Mouse (Mus musculus) adrenal gland, adult 8-10 months (tissue): ENCODE data around the gene Gpr55. TPM values are rescaled to one million over a fixed set of nuclear protein-coding genes. Genes with fewer than 3 reads are reported as not detected.
"Not testable (repeated sequence)": the region's sequence is repeated elsewhere in the genome, so short reads cannot be mapped to it uniquely, and the experiment has no call there.

Experiments used
- DNase-seq: peaks from one replicate; pipeline ENCODE4 v3.0.0; 2022
- total RNA-seq, 4 experiments: library from RNA; stranded (reverse); gene quantifications; 2 replicates each; pipeline ENCODE4 v1.2.4; 2022

Gpr55 gene
- 1 to 10 TPM; 3.1 to 7.8 (median 5.1) TPM for total RNA-seq

GRCm38 (mm10) chr1:85960873-85961272, at the start of gene Gpr55:
TSS of gene Gpr55 (minus strand) at chr1:85961007.
- no peak for DNase-seq

- peak; percentile 79 for DNase-seq
Measured at GRCm38 (mm10) chr1:86007778-86008177, 47.0 kb upstream of the Gpr55 start.

- no peak for DNase-seq
Measured at GRCm38 (mm10) chr1:86006040-86006439, 45.2 kb upstream of the Gpr55 start.

GRCm38 (mm10) chr1:86005540-86005939, 44.7 kb upstream of the Gpr55 start:
- DNase-seq = no peak

- no peak for DNase-seq
Measured at GRCm38 (mm10) chr1:85999853-86000570, 39.2 kb upstream of the Gpr55 start.

GRCm38 (mm10) chr1:85998012-85998411, 37.2 kb upstream of the Gpr55 start:
- DNase-seq = no peak

GRCm38 (mm10) chr1:85997221-85997620, 36.4 kb upstream of the Gpr55 start:
- DNase-seq = no peak

- DNase-seq = no peak
Measured at GRCm38 (mm10) chr1:85993541-85993940, 32.7 kb upstream of the Gpr55 start.

- DNase-seq = peak; percentile 21
Measured at GRCm38 (mm10) chr1:85992175-85992574, 31.4 kb upstream of the Gpr55 start.

- DNase-seq = not testable (repeated sequence)
Measured at GRCm38 (mm10) chr1:85988882-85989281, 28.1 kb upstream of the Gpr55 start.

- DNase-seq = no peak
Measured at GRCm38 (mm10) chr1:85988351-85988750, 27.5 kb upstream of the Gpr55 start.

GRCm38 (mm10) chr1:85985784-85986183, 25.0 kb upstream of the Gpr55 start:
- DNase-seq = no peak

- peak; percentile 66 for DNase-seq
Measured at GRCm38 (mm10) chr1:85981738-85982357, 21.0 kb upstream of the Gpr55 start.

- DNase-seq = peak; percentile 72
Measured at GRCm38 (mm10) chr1:85977709-85978108, 16.9 kb upstream of the Gpr55 start.

GRCm38 (mm10) chr1:85973468-85973877, 12.7 kb upstream of the Gpr55 start:
- DNase-seq = no peak

GRCm38 (mm10) chr1:85972341-85972740, 11.5 kb upstream of the Gpr55 start:
- DNase-seq = no peak

GRCm38 (mm10) chr1:85971070-85971469, 10.3 kb upstream of the Gpr55 start:
- no peak for DNase-seq

- DNase-seq = no peak
Measured at GRCm38 (mm10) chr1:85969519-85969918, 8.7 kb upstream of the Gpr55 start.

- DNase-seq = no peak
Measured at GRCm38 (mm10) chr1:85969081-85969480, 8.3 kb upstream of the Gpr55 start.

- no peak for DNase-seq
Measured at GRCm38 (mm10) chr1:85965856-85966255, 5.0 kb upstream of the Gpr55 start.

GRCm38 (mm10) chr1:85962081-85962480, 1.3 kb upstream of the Gpr55 start:
- DNase-seq = no peak

GRCm38 (mm10) chr1:85959889-85960276, 924 bp downstream of the Gpr55 start:
- no peak for DNase-seq

- no peak for DNase-seq
Measured at GRCm38 (mm10) chr1:85959129-85959888, 1.5 kb downstream of the Gpr55 start.
